Mouse (Mus musculus) megakaryocyte, embryonic 14.5 days (primary cell): ENCODE results near the gene Dis3l2. TPM values are rescaled to one million over a fixed set of nuclear protein-coding genes. Genes with fewer than 3 reads are reported as not detected.

Experiments
- H3K27me3 ChIP-seq: replicated peaks from 2 replicates; pipeline ENCODE3; 2012; ENCODE audit warnings: inconsistent platforms
- H3K36me3 ChIP-seq: replicated peaks from 2 replicates; pipeline ENCODE3; 2012; ENCODE audit warnings: low read length, inconsistent platforms, mixed read lengths
- H3K4me1 ChIP-seq: 2 replicates; pipeline ENCODE4 v1.6.1; 2012; ENCODE audit warnings: inconsistent platforms
- H3K4me3 ChIP-seq: replicated peaks from 2 replicates; pipeline ENCODE3; 2012; ENCODE audit warnings: moderate library complexity, mild to moderate bottlenecking, inconsistent platforms
- H3K9me3 ChIP-seq: 2 replicates; pipeline ENCODE4 v1.6.1; 2012; ENCODE audit warnings: inconsistent platforms
- FLI1 ChIP-seq: IDR thresholded peaks from 2 replicates; pipeline ENCODE4 v1.6.1; 2012; ENCODE audit warnings: low read length, inconsistent platforms, mixed read lengths
- GATA1 ChIP-seq: IDR thresholded peaks from 3 replicates; pipeline ENCODE4 v1.6.1; 2012; ENCODE audit warnings: mixed read lengths, low read length, inconsistent platforms, borderline replicate concordance
- polyA plus RNA-seq: library from polyadenylated mRNA; stranded (reverse); fragments of >175 nt; gene quantifications from 2 replicates; pipeline ENCODE4 v1.2.3, GENCODE M21; 2012; ENCODE audit warnings: low replicate concordance; ENCODE audit not compliant: insufficient read depth

Dis3l2 gene
- polyA plus RNA-seq = 7.1 TPM in 1 of 2 replicates, not detected in the other

GRCm38 (mm10) chr1:86703300-86703964, at the start of gene Dis3l2:
TSS of gene Dis3l2 (plus strand) at chr1:86703808.
- H3K27me3 ChIP-seq = no peaks in the 10 kb centered on the region
- no peaks in the 10 kb centered on the region for H3K9me3 ChIP-seq
- TF ChIP-seq FLI1 (no peak), GATA1 (no peak)
- peak within 1 kb of the TSS; percentile 95 for H3K4me3 ChIP-seq
- no peaks in the 10 kb centered on the region for H3K36me3 ChIP-seq
- peaks cover 50% of the 10 kb centered on the region for H3K4me1 ChIP-seq

DNA sequence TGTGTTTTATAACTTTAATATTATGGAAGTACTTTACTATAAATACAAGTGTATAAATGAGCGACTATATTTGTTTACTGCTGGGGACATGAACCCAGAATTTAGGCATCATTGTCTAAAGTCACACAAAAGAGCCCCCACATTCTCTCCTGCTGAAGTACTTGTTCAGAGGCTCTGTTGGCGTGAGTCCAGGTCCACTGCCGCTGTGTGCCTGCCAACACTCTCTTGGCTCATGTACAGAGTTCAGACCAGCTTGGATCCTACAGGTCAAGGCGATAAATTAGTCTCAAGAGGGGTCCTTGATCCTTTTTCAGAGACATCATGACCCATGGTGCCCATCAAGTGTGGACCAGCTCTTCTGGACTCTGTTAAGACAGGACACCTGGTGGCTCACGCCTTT, 46.5 kb upstream of the Dis3l2 start:
- peaks cover 69% of the 10 kb centered on the region for H3K27me3 ChIP-seq
- no peaks in the 10 kb centered on the region for H3K36me3 ChIP-seq
- H3K4me1 ChIP-seq = peaks cover 8% of the 10 kb centered on the region; the same call in 1 of the 2 replicates
- peaks cover 5% of the 10 kb centered on the region for H3K9me3 ChIP-seq
- TF ChIP-seq GATA1 (no peak), FLI1 (no peak)
- H3K4me3 ChIP-seq = no peak overlapping the region

DNA sequence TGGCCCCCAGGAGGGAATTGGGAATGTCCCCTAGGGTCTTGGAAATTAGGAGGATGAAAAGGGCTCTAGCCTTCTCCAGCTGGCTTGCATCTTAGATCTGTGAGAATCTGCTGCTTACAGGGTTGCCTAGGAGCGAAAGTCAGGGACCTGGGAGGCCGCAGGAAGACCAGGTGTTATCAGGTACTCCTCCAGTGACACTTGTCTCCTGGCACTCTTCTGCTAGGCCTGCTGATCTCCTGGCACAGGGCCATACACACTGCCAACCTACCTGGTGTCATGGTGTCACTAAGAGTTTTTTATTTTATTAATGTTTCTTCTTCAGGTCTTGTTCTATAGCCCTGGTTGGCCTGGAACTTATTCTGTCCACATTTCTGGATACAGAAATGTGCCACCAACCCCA, 38.5 kb upstream of the Dis3l2 start:
- TF ChIP-seq FLI1 (no peak), GATA1 (no peak)
- no peak overlapping the region for H3K4me3 ChIP-seq
- peaks cover 78% of the 10 kb centered on the region for H3K27me3 ChIP-seq
- peaks cover 15% of the 10 kb centered on the region for H3K4me1 ChIP-seq
- H3K36me3 ChIP-seq = no peaks in the 10 kb centered on the region
- no peaks in the 10 kb centered on the region for H3K9me3 ChIP-seq

DNA sequence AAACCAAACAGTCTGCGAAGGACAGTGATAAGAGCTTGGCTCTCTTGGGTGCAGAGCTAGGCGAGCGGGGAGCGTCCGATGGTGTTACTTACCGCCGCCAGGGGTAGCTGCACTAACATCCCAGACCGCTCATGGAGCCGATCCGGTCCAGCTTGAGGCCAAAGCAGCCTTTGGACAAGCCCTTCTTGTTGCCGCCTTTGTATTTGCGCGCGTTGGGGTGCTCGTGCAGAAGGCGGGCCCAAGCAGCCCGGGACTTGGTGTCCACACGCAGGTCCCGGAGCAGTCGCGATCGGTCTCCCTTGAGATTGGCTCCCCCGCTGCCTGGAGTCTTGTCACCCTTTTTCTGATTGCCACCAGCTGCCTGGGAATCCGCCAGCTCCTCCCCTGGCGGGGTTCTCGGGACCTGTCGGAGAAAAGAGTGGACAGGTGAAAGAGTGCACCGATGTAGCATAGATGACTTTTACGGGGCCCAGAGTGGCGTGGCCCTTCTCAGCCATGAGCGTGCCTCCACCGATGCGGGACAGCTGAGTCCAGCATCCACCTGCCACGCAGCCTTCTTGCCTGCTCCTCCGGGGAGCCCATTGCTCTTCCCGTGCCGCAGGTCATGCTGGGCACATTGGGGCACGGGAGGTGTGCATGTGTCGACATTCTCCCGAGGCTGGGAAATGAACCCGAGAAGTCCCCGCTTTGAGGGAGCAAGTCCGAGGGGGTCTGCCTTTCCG, 33.9 kb upstream of the Dis3l2 start:
- TF ChIP-seq FLI1 (no peak), GATA1 (no peak)
- Histone ChIP-seq H3K4me1 (peaks cover 25% of the 10 kb centered on the region), H3K36me3 (no peaks in the 10 kb centered on the region), H3K9me3 (no peaks in the 10 kb centered on the region), H3K4me3 (peak overlapping the region; percentile 90), H3K27me3 (peaks cover 93% of the 10 kb centered on the region)

- Histone ChIP-seq H3K4me1 (peaks cover 25% of the 10 kb centered on the region), H3K9me3 (no peaks in the 10 kb centered on the region), H3K4me3 (peak within 1 kb of the TSS; percentile 90), H3K27me3 (peaks cover 93% of the 10 kb centered on the region), H3K36me3 (no peaks in the 10 kb centered on the region)
- no peak for TF ChIP-seq FLI1
- TF ChIP-seq GATA1 = no peak
Observed at GRCm38 (mm10) chr1:86670279-86671038, 33.1 kb upstream of the Dis3l2 start, which contains the start of gene Nppc. TSS of gene Nppc (minus strand) at chr1:86670571.

DNA sequence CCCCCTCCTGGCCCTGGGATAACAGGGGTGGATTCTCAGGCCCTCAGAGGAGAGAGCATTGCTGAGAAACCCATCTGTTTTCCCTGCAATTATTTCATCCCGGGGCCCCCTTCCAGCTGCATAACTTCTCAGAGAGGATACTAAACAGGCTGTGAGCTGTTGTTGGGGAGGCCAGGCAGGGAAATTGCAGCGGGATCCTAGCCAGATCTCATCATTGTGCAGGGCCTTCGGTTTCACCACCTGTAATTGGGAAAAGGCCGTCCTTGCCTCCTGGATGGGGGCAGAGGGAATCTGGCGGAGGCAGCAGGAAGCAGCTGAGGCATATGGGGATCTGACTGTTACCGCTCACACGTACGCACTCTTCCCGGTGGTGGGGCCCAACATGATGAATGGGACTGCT, 29.2 kb upstream of the Dis3l2 start:
- TF ChIP-seq GATA1 (no peak), FLI1 (no peak)
- peaks cover 16% of the 10 kb centered on the region for H3K4me1 ChIP-seq
- no peak overlapping the region for H3K4me3 ChIP-seq
- no peaks in the 10 kb centered on the region for H3K36me3 ChIP-seq
- H3K9me3 ChIP-seq = no peaks in the 10 kb centered on the region
- H3K27me3 ChIP-seq = peaks cover 92% of the 10 kb centered on the region

DNA sequence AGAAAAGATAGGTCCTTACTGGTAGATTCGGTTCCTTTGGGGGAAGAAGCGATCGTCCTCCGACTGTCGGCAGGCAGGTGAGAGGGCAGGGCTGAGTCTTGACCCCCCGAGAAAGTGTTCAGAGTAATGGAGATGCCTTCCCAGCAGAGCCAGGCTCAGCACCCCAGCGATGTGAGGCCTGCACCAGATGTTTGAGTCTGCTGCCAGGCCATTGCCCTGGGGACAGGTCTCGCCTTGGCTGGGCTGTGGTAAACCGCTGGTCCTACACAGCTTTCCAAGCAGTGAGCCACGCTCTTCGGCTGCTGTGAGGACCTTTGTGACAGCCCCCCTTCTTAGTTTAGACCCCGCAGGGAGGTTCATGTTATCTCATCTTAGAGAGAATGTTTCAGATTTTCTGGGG, 28.5 kb upstream of the Dis3l2 start:
- Histone ChIP-seq H3K27me3 (peaks cover 92% of the 10 kb centered on the region), H3K9me3 (no peaks in the 10 kb centered on the region), H3K4me3 (no peak overlapping the region), H3K4me1 (peaks cover 9% of the 10 kb centered on the region), H3K36me3 (no peaks in the 10 kb centered on the region)
- TF ChIP-seq FLI1 = no peak
- no peak for TF ChIP-seq GATA1

- Histone ChIP-seq H3K36me3 (no peaks in the 10 kb centered on the region), H3K9me3 (no peaks in the 10 kb centered on the region), H3K4me3 (no peak overlapping the region), H3K27me3 (peaks cover 79% of the 10 kb centered on the region), H3K4me1 (no peaks in the 10 kb centered on the region)
- TF ChIP-seq FLI1 (no peak), GATA1 (no peak)
Observed at GRCm38 (mm10) chr1:86677624-86678023, 26.0 kb upstream of the Dis3l2 start.

DNA sequence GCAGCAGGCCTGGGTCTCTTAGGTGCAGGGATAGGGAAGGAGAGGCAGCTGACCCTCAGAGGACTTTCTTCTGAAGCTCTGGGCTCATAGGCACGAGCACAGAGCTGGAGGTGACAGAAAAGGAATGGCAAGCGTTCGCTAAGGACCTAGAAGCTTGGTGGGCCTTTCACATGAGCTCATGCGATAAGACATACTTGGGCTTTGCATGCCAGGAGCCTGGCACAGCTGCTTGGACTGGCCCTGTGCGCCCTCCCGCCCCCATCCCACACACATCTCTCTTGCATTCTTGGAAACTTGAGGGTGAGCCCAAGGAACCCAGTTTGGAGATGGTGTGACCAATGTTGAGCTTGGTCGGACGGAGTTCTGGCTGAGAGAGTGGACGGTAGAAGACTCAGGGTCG, 24.9 kb upstream of the Dis3l2 start:
- Histone ChIP-seq H3K27me3 (peaks cover 78% of the 10 kb centered on the region), H3K9me3 (no peaks in the 10 kb centered on the region), H3K36me3 (no peaks in the 10 kb centered on the region), H3K4me1 (no peaks in the 10 kb centered on the region), H3K4me3 (no peak overlapping the region)
- no peak for TF ChIP-seq FLI1
- TF ChIP-seq GATA1 = no peak

- Histone ChIP-seq H3K4me3 (no peak overlapping the region), H3K27me3 (peaks cover 38% of the 10 kb centered on the region), H3K4me1 (no peaks in the 10 kb centered on the region), H3K9me3 (no peaks in the 10 kb centered on the region), H3K36me3 (no peaks in the 10 kb centered on the region)
- TF ChIP-seq FLI1 = no peak
- TF ChIP-seq GATA1 = no peak
Observed at GRCm38 (mm10) chr1:86687236-86687635, 16.4 kb upstream of the Dis3l2 start.
